Mouse (Mus musculus): Measurements from ENCODE around the gene Tm4sf5. TPM values are rescaled to one million over a fixed set of nuclear protein-coding genes. Genes with fewer than 3 reads are reported as not detected.
A peak's percentile ranks its signal among the peaks of the same experiment; 100 is the strongest.
"Not testable (repeated sequence)": the region's sequence is repeated elsewhere in the genome, so short reads cannot be mapped to it uniquely, and the experiment has no call there.

Gene Tm4sf5
- polyA plus RNA-seq, 1 experiment = 0.50 TPM

GRCm38 (mm10) chr11:70518923-70519322 is 13.9 kb downstream of the Tm4sf5 start, which contains the start of gene Gltpd2:
Gene Gltpd2 (plus strand): TSS chr11:70519196.
- 88% methylated on average over 10 of the region's 10 CpGs for WGBS
- peak within 1 kb of the TSS; percentile 52 for H3K4me3 ChIP-seq (replicated peaks; ENCODE audit: extremely low read depth, low read depth, low read length)
- no peak for DNase-seq
- no peaks in the 10 kb centered on the region for H3K4me1 ChIP-seq (ENCODE audit: control insufficient read depth, insufficient read depth, low read length)
- no peak for TF ChIP-seq CTCF (IDR thresholded peaks at IDR 0.05; ENCODE audit: insufficient read depth, low read length)
- no peak for TF ChIP-seq POLR2A (IDR thresholded peaks at IDR 0.05; ENCODE audit: borderline replicate concordance, extremely low read depth, low read depth, low read length)

- TF ChIP-seq POLR2A (IDR thresholded peaks at IDR 0.05; ENCODE audit: borderline replicate concordance, extremely low read depth, low read depth, low read length) = peak; percentile 16; the same call in 1 of the 2 replicates
- TF ChIP-seq CTCF (IDR thresholded peaks at IDR 0.05; ENCODE audit: insufficient read depth, low read length) = no peak
- Histone ChIP-seq H3K4me1 (ENCODE audit: control insufficient read depth, insufficient read depth, low read length) (peaks cover 2% of the 10 kb centered on the region; the same call in 1 of the 2 replicates), H3K4me3 (replicated peaks; ENCODE audit: extremely low read depth, low read depth, low read length) (peak overlapping the region; percentile 52)
- peak; percentile 34 for DNase-seq
- 18% methylated on average over 41 of the region's 41 CpGs for WGBS
Measured at GRCm38 (mm10) chr11:70520178-70520769, 15.2 kb downstream of the Tm4sf5 start.

DNA sequence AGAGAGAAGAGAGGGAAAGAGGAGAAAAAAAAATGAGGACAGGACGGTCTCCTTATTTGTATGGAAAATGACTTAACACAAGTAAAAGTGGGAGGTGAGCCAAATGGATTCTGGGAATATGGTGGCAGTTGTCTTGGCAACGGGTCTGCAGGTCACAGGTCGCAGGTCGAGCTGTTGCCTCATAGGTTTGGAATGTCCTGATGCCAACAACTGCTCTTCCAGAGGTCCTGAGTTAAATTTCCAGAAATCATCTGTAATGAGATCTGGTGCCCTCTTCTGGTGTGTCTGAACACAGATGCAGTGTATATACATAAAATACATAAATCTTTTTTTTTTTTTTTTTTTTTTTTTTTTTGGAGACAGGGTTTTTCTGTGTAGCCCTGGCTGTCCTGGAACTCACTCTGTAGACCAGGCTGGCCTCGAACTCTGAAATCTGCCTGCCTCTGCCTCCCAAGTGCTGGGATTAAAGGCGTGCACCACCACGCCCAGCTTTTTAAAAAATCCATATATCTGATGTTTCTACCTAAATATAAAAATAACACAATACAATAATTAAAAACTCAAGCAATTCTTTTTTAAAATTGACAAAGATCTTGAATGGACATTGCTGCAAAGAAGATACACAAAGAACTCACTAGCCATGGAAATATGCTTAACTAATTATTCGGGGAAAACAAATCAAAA is 18.4 kb downstream of the Tm4sf5 start:
- WGBS = 85% methylated on average over 8 of the region's 8 CpGs
- not testable (repeated sequence) for H3K4me1 ChIP-seq (ENCODE audit: control insufficient read depth, insufficient read depth, low read length); H3K4me3 ChIP-seq (replicated peaks; ENCODE audit: extremely low read depth, low read depth, low read length); DNase-seq

DNA sequence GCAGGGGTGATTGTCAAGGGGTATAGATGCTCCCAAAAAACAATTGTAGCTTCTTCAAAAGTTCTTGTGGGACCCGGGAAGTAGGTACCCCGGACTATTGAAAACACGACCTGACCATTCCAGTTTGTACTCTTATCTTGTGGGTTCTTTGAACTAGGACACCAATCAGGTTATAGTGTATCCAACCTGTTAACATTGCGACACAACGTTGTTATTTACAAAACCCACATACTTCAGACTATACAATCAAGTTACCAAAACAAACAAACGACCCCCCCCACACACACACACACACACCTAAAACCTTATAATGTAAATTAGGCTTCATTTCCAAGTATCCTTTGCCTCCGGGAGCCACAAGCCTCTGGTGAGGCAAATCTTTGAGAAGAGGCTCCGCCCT is 19.7 kb downstream of the Tm4sf5 start:
- no peak for DNase-seq
- TF ChIP-seq POLR2A (IDR thresholded peaks at IDR 0.05; ENCODE audit: borderline replicate concordance, extremely low read depth, low read depth, low read length) = no peak
- TF ChIP-seq CTCF (IDR thresholded peaks at IDR 0.05; ENCODE audit: insufficient read depth, low read length) = no peak
- peaks cover 2% of the 10 kb centered on the region; the same call in 1 of the 2 replicates for H3K4me1 ChIP-seq (ENCODE audit: control insufficient read depth, insufficient read depth, low read length)
- WGBS = 4% methylated on average over 8 of the region's 8 CpGs
- H3K4me3 ChIP-seq (replicated peaks; ENCODE audit: extremely low read depth, low read depth, low read length) = peak overlapping the region; percentile 50

DNA sequence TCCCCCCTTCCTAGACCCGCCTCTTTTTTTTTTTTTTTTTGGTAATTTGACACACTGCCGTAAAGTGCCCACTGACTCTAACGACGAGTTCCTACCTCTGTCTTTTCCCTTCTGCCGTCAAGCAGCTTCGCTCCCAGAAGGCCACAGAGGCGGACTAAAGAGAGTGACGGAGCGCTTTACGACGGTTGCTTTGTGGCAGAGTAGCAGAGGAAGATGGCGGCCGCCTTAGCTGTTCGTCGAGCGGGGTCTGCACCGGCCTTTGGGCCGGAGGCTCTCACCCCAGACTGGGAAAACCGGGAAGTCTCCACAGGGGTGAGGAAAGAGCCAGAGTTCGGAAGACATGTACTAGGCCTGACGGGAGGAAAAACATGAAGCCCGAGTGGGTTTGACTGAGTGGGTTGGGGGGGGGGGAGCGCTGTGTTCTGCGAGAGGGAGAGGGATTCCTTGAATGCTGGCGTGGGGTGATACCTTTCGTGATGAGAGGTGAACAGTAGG is 20.2 kb downstream of the Tm4sf5 start, which contains the start of gene Psmb6:
TSS of gene Psmb6 (plus strand) at position 184 of the 495 bp plus-strand sequence.
- peaks cover 2% of the 10 kb centered on the region; the same call in 1 of the 2 replicates for H3K4me1 ChIP-seq (ENCODE audit: control insufficient read depth, insufficient read depth, low read length)
- DNase-seq = peak; percentile 85
- H3K4me3 ChIP-seq (replicated peaks; ENCODE audit: extremely low read depth, low read depth, low read length) = peak within 1 kb of the TSS; percentile 92
- TF ChIP-seq CTCF (IDR thresholded peaks at IDR 0.05; ENCODE audit: insufficient read depth, low read length) = no peak
- TF ChIP-seq POLR2A (IDR thresholded peaks at IDR 0.05; ENCODE audit: borderline replicate concordance, extremely low read depth, low read depth, low read length) = peak; percentile 85
- WGBS = under 1% methylated on average over 25 of the region's 26 CpGs

DNA sequence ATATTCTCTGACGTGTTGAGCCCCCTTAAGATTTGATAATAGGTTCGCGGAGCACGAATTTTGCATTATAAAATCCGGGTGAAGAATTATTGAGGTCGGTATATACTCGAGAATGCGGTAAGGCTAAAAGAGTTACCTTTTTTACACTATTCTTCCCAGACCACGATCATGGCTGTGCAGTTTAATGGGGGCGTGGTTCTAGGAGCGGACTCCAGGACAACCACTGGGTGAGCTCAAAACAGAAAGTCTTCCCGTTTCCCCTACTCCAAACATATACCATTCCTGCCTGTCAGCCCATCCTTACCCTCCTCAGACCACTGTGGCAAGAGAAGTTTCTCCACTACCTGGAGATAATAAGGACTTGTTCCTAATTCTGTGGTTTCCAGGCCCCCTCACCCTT is 20.7 kb downstream of the Tm4sf5 start:
- Histone ChIP-seq H3K4me1 (ENCODE audit: control insufficient read depth, insufficient read depth, low read length) (peaks cover 2% of the 10 kb centered on the region; the same call in 1 of the 2 replicates), H3K4me3 (replicated peaks; ENCODE audit: extremely low read depth, low read depth, low read length) (peak overlapping the region; percentile 92)
- DNase-seq = no peak
- 3% methylated on average over 12 of the region's 12 CpGs for WGBS
- no peak for TF ChIP-seq CTCF (IDR thresholded peaks at IDR 0.05; ENCODE audit: insufficient read depth, low read length)
- no peak for TF ChIP-seq POLR2A (IDR thresholded peaks at IDR 0.05; ENCODE audit: borderline replicate concordance, extremely low read depth, low read depth, low read length)

- 88% methylated on average over 12 of the region's 12 CpGs for WGBS
- no peak for DNase-seq
- peaks cover 2% of the 10 kb centered on the region; the same call in 1 of the 2 replicates for H3K4me1 ChIP-seq (ENCODE audit: control insufficient read depth, insufficient read depth, low read length)
- TF ChIP-seq POLR2A (IDR thresholded peaks at IDR 0.05; ENCODE audit: borderline replicate concordance, extremely low read depth, low read depth, low read length) (no peak), CTCF (IDR thresholded peaks at IDR 0.05; ENCODE audit: insufficient read depth, low read length) (no peak)
- H3K4me3 ChIP-seq (replicated peaks; ENCODE audit: extremely low read depth, low read depth, low read length) = no peak overlapping the region
Measured at GRCm38 (mm10) chr11:70526211-70526610, 21.2 kb downstream of the Tm4sf5 start.

GRCm38 (mm10) chr11:70528610-70529009 is 23.6 kb downstream of the Tm4sf5 start:
- TF ChIP-seq POLR2A (IDR thresholded peaks at IDR 0.05; ENCODE audit: borderline replicate concordance, extremely low read depth, low read depth, low read length) (no peak), CTCF (IDR thresholded peaks at IDR 0.05; ENCODE audit: insufficient read depth, low read length) (no peak)
- H3K4me1 ChIP-seq (ENCODE audit: control insufficient read depth, insufficient read depth, low read length) = peaks cover 2% of the 10 kb centered on the region; the same call in 1 of the 2 replicates

GRCm38 (mm10) chr11:70531065-70531464 is 26.0 kb downstream of the Tm4sf5 start:
- H3K4me1 ChIP-seq (ENCODE audit: control insufficient read depth, insufficient read depth, low read length); H3K4me3 ChIP-seq (replicated peaks; ENCODE audit: extremely low read depth, low read depth, low read length); DNase-seq: not testable (repeated sequence)
- 62% methylated on average over 2 of the region's 2 CpGs for WGBS

More at GRCm38 (mm10) chr11:70528610-70529009, 23.6 kb downstream of the Tm4sf5 start:
- WGBS = 77% methylated on average over 7 of the region's 7 CpGs
- no peak overlapping the region for H3K4me3 ChIP-seq (replicated peaks; ENCODE audit: extremely low read depth, low read depth, low read length)
- no peak for DNase-seq

DNA sequence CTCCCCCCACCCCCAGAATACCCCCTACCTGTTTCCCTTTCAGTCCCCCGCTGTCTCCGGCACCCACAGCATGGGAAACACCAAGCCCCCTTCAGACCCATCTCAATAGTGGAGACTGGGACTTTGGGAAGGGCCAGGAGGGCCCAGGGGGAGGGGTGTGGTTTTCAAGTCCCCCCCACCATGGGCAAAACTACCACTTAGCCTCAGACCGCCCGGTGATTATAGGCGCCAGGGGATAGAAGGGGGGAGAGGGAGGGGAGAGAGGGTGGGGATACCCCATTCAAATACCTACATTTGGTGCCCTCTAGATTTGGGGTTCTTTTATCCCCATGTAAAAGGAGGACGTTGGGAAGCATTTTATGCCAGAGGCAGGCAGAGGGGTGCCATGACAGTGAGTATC is 27.8 kb downstream of the Tm4sf5 start, which contains the start of gene Gm40193:
TSS of gene Gm40193 (minus strand) at position 101 of the 400 bp plus-strand sequence.
- no peaks in the 10 kb centered on the region for H3K4me1 ChIP-seq (ENCODE audit: control insufficient read depth, insufficient read depth, low read length)
- DNase-seq = no peak
- no peak within 1 kb of the TSS for H3K4me3 ChIP-seq (replicated peaks; ENCODE audit: extremely low read depth, low read depth, low read length)
- WGBS = 79% methylated on average over 6 of the region's 6 CpGs
- TF ChIP-seq POLR2A (IDR thresholded peaks at IDR 0.05; ENCODE audit: borderline replicate concordance, extremely low read depth, low read depth, low read length) = no peak
